Mouse (Mus musculus): ENCODE data around the gene Prkag3.

The Prkag3 gene
- long read RNA-seq, experiment 1 = 0 reads
- long read RNA-seq, experiment 2 = 0 reads

GRCm38 (mm10) chr1:74748643-74749271 lies at the start of gene Prkag3:
Prkag3 (minus strand) TSS chr1:74749221.
- intact Hi-C loops (cut with DNase I) = no loop called here

GRCm38 (mm10) chr1:74797459-74797858 lies 48.4 kb upstream of the Prkag3 start:
- intact Hi-C loops (cut with DNase I) = no loop called here

- intact Hi-C loops (cut with DNase I) = no loop called here
Observed at GRCm38 (mm10) chr1:74795145-74795529, 46.1 kb upstream of the Prkag3 start.

- intact Hi-C loops (cut with DNase I) = no loop called here
Observed at GRCm38 (mm10) chr1:74794487-74795144, 45.6 kb upstream of the Prkag3 start.

- intact Hi-C loops (cut with DNase I) = no loop called here
Observed at GRCm38 (mm10) chr1:74792831-74793660, 44.0 kb upstream of the Prkag3 start.

GRCm38 (mm10) chr1:74791249-74791648 lies 42.2 kb upstream of the Prkag3 start, which contains the start of gene Wnt10a:
Wnt10a (plus strand) TSS chr1:74791516.
- intact Hi-C loops (cut with DNase I) = no loop called here

GRCm38 (mm10) chr1:74790095-74790494 lies 41.1 kb upstream of the Prkag3 start:
- intact Hi-C loops (cut with DNase I) = no loop called here

GRCm38 (mm10) chr1:74788603-74789176 lies 39.7 kb upstream of the Prkag3 start:
- intact Hi-C loops (cut with DNase I) = no loop called here

- intact Hi-C loops (cut with DNase I) = loop anchor here (2.0 kb wide), 1 partner anchor 21 kb away; no protein-coding TSS in a partner anchor
Observed at GRCm38 (mm10) chr1:74787846-74788245, 38.8 kb upstream of the Prkag3 start.

- intact Hi-C loops (cut with DNase I) = no loop called here
Observed at GRCm38 (mm10) chr1:74784041-74784759, 35.2 kb upstream of the Prkag3 start.

GRCm38 (mm10) chr1:74783554-74783953 lies 34.5 kb upstream of the Prkag3 start:
- intact Hi-C loops (cut with DNase I) = no loop called here

GRCm38 (mm10) chr1:74782045-74782444 lies 33.0 kb upstream of the Prkag3 start:
- intact Hi-C loops (cut with DNase I) = no loop called here

GRCm38 (mm10) chr1:74778934-74779486 lies 30.0 kb upstream of the Prkag3 start:
- intact Hi-C loops (cut with DNase I) = no loop called here

GRCm38 (mm10) chr1:74775816-74776215 lies 26.8 kb upstream of the Prkag3 start:
- intact Hi-C loops (cut with DNase I) = no loop called here

- intact Hi-C loops (cut with DNase I) = loop anchor here (5.0 kb wide), 1 partner anchor 33 kb away; no protein-coding TSS in a partner anchor
Observed at GRCm38 (mm10) chr1:74774062-74774461, 25.0 kb upstream of the Prkag3 start.

GRCm38 (mm10) chr1:74773136-74773535 lies 24.1 kb upstream of the Prkag3 start:
- intact Hi-C loops (cut with DNase I) = loop anchor here (5.0 kb wide), 1 partner anchor 34 kb away; no protein-coding TSS in a partner anchor

GRCm38 (mm10) chr1:74771931-74772620 lies 23.1 kb upstream of the Prkag3 start:
- intact Hi-C loops (cut with DNase I) = loop anchor here (5.0 kb wide), 1 partner anchor 35 kb away; no protein-coding TSS in a partner anchor

GRCm38 (mm10) chr1:74771845-74771930 lies 22.7 kb upstream of the Prkag3 start, which contains the start of gene Wnt6:
Wnt6 (plus strand) TSS chr1:74771892.
- intact Hi-C loops (cut with DNase I) = loop anchor here (5.0 kb wide), 1 partner anchor 36 kb away; no protein-coding TSS in a partner anchor

GRCm38 (mm10) chr1:74771467-74771844 lies 22.4 kb upstream of the Prkag3 start:
- intact Hi-C loops (cut with DNase I) = loop anchor here (5.0 kb wide), 1 partner anchor 36 kb away; no protein-coding TSS in a partner anchor

All from adrenal gland (tissue).